Mouse (Mus musculus) thymus, postnatal 4 days (tissue): ENCODE results near the gene Fancg.
"Not testable (repeated sequence)": the region's sequence is repeated elsewhere in the genome, so short reads cannot be mapped to it uniquely, and the experiment has no call there.

Experiments
- DNase-seq: peaks from one replicate; pipeline ENCODE4 v3.0.0; 2021

Gene Fancg

GRCm38 (mm10) chr4:42998022-42998421 lies 12.3 kb downstream of the Fancg start:
- DNase-seq = no peak

GRCm38 (mm10) chr4:42988296-42988695 lies 22.0 kb downstream of the Fancg start:
- no peak for DNase-seq

- DNase-seq = not testable (repeated sequence)
Observed at GRCm38 (mm10) chr4:42980467-42980866, 29.8 kb downstream of the Fancg start.

- DNase-seq = no peak
Observed at GRCm38 (mm10) chr4:42978062-42978461, 32.2 kb downstream of the Fancg start.

GRCm38 (mm10) chr4:42973868-42974267 lies 36.4 kb downstream of the Fancg start:
- no peak for DNase-seq

- no peak for DNase-seq
Observed at GRCm38 (mm10) chr4:42972952-42973351, 37.4 kb downstream of the Fancg start.

DNA sequence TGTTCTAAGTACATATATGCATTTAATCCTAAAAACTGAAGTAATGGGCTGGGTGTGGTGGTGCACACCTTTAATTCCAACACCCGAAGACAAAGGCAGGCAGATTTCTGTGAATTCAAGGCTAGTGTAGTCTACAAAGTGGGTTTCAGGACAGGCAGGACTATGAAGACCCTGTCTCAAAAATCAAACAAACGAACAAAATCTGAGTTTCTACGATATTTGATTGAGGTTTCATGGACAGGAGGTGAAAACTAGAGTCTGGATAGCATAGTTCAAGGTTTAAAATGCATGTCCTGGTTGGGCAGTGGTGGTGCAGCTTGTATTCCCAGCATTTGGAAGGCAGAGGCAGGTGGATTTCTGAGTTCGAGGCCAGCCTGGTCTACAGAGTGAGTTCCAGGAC lies 41.0 kb downstream of the Fancg start, which contains the start of gene 1700022I11Rik:
1700022I11Rik (plus strand) TSS at position 301 of the 400 bp plus-strand sequence.
- no peak for DNase-seq

DNA sequence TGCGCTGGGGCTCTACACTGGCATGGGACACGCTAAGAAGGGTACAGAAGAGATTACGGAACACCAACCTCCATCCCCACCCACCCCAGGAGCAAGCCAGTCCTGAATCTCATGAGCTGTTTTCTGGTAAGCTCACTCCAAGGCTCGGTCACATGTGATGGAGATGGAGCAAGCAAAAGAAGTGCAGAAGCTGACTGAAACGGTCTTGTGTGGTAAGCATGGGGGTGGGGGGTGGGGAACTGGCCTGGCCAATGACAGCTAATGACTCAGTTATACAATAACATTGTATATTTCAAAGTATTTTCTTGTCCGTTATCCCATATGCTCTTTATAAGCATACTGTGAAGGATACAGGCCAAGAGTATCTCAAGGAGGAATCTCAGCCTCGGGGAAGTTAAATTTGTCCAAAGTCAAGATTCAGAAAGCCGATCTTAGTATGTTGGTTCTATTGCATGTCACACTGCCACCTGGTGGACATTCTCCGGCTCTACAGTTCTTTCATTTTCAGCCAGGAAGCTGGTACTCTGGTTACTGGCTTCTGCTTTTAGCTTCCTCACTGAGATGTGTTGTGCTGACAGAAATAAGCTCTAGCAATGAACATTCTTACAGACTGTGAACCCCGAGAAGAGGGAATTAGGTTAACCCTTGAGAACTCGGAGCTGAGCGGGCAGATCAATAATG lies 45.1 kb downstream of the Fancg start:
- peak; percentile 58 for DNase-seq

GRCm38 (mm10) chr4:42963480-42963879 lies 46.8 kb downstream of the Fancg start:
- DNase-seq = peak; percentile 65

DNA sequence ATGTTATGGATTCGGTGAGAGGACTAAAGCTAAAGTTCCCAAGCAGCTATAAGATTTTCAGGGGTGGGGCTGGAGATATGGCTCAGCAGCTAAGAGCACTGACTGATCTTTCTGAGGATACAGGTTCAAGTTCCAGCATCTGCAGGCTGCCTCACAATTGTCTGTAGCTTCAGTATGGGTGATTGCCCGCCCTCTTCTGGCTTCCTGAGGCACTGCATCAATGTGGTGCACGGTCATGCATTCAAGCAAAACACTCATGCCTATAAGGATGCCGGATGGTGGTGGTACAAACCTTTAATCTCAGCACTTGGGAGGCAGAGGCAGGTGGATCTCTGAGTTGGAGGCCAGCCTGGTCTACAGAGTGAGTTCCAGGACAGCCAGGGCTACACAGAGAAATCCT lies 48.7 kb downstream of the Fancg start:
- DNase-seq = peak; percentile 78

- no peak for DNase-seq
Observed at GRCm38 (mm10) chr4:42959382-42959781, 50.9 kb downstream of the Fancg start.

GRCm38 (mm10) chr4:42958942-42959341 lies 51.4 kb downstream of the Fancg start:
- no peak for DNase-seq

DNA sequence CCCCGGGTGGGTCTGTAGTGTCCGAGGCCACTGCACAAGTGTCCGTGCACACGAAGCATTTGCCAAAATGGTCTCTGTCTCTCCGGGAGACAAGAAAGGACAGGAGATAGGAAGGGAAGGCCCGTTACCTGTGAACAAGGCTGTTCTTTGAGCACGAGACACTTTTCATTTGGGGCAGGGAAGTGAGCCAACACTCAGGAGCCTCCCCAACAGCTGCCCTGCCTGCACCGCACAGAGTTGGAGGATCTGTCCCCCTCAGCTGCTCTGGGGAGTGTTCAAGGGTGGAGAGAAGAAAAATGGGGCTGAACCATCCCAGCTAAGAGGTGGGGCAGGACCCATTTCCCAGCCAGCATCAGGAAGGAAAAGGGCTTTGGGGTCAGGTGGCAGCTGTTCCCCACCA lies 52.3 kb downstream of the Fancg start:
- no peak for DNase-seq

DNA sequence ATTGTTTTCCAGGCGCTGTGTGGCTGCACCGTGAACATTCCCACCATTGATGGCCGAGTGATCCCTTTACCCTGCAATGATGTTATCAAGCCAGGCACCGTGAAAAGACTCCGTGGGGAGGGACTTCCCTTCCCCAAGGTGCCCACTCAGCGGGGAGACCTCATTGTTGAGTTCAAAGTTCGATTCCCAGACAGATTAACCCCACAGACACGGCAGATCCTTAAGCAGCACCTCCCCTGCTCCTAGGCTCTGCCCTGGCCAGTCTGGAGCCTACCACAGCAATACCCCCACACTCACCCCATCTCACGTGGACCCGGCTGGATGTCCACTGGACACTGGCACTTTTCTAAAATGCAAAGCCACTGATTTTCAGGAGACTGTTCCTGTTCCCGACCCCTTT lies 53.0 kb downstream of the Fancg start:
- no peak for DNase-seq

GRCm38 (mm10) chr4:42956581-42956980 lies 53.7 kb downstream of the Fancg start:
- no peak for DNase-seq

DNA sequence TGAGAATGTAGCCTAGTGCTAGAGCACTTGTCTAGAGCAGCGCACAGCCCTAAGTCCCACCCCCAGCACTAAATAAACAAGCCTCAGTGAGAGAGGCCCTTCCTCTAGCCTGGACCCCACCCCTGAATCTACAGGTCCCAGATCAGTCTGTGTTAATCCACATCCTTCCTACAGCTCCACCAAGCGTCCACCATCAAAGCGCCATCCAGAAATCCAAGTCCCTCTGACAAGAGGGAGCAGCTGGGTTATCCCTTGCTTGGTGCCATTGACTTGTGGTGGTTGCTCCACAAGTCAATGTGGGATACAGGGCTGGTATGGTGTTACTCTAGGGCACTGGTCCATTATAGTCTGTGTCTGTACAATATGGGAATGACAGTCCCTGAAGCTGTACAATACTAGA lies 55.1 kb downstream of the Fancg start:
- no peak for DNase-seq

GRCm38 (mm10) chr4:42954297-42954696 lies 56.0 kb downstream of the Fancg start:
- peak; percentile 73 for DNase-seq

DNA sequence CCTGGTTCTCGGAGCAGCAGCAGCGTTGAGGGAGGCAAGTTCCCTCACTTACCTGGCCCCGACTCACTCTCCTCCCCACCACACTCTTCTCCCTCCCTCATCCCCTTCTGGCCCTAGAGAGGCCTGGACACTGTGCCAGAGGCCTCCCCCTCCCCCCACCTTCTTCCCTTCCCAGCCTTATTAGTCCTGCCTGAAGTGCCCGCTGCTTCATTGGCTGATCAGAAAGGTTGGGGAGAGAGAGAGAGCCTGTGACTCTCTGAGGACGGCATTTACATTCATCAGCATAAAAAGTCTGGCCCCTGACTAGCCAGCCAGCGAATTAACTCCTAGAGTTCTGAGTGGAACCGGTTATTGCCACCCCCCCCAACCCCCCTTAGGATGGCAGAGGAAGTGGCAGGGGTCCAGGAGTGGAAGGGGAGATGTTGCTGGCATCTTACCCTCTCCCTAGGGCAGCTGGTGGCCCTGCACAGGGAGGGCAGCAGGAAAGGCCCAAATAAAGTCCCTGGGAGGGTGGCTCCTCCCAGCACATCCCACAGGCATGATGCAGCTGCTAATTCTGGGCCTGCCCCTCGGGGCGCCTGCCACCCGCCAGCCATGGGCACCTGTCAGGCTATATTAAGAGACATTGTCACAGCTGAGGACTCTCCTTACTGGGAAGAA lies 56.7 kb downstream of the Fancg start:
- DNase-seq = no peak

DNA sequence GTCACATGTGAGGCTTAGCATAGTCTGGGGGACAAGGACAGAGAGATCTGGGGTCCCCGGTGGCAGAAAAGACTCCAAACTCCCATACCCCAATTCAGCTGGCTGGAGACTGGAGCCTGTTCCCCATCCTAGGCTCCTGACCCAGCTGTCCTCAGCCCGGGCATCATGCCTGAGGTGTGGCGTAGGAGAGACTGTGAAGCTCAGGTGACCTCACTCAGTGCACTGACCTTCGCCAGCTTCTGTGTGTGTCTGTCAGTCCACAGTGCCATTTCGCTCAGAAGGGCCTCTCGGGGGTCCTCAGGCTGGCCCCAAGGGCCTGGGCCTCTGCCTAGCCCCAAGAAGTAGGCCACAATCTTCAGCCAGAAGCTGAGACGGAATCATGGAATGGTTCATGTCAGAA lies 57.7 kb downstream of the Fancg start:
- no peak for DNase-seq
